Comparison of ENCODE assay signal across 7 mouse cellular contexts in genomic region chrX:133657308-133658302, GRCm38 (mm10). TPM values are rescaled to one million over a fixed set of nuclear protein-coding genes. Genes with fewer than 3 reads are reported as not detected.
DNase-seq lines count a peak whose midpoint lies in the region; ATAC-seq and TF ChIP-seq lines count a peak whose summit lies in the region.

No protein-coding gene starts in this region.

- no peaks in the 10 kb centered on the region for H3K36me3 ChIP-seq in kidney, postnatal 0 days (ENCODE audit: insufficient read depth, low read length)
- no peaks in the 10 kb centered on the region for H3K36me3 ChIP-seq in embryonic facial prominence, embryonic 11.5 days (replicated peaks; ENCODE audit: control insufficient read depth, insufficient read depth, low read depth, low read length)
- no peaks in the 10 kb centered on the region for H3K36me3 ChIP-seq in midbrain, embryonic 15.5 days (replicated peaks)

- H3K4me3 ChIP-seq in kidney, postnatal 0 days (replicated peaks; ENCODE audit: low read depth, low read length): no peak overlapping the region
- no peak overlapping the region for H3K4me3 ChIP-seq in embryonic facial prominence, embryonic 11.5 days (ENCODE audit: low read depth, low read length)
- H3K4me3 ChIP-seq in midbrain, embryonic 15.5 days: 0 out of 2 replicates have a peak overlapping the region, but pooled peaks have one; percentile 9

- H3K27me3 ChIP-seq in kidney, postnatal 0 days (ENCODE audit: insufficient read depth, low read length): no peaks in the 10 kb centered on the region
- peaks cover 17% of the 10 kb centered on the region for H3K27me3 ChIP-seq in Patski
- no peaks in the 10 kb centered on the region for H3K27me3 ChIP-seq in embryonic facial prominence, embryonic 11.5 days (ENCODE audit: control insufficient read depth, insufficient read depth, low read length)
- no peaks in the 10 kb centered on the region for H3K27me3 ChIP-seq in midbrain, embryonic 15.5 days (replicated peaks)

- H3K9ac ChIP-seq in kidney, postnatal 0 days (ENCODE audit: low read depth, low read length): no peak overlapping the region
- H3K9ac ChIP-seq in embryonic facial prominence, embryonic 11.5 days (replicated peaks; ENCODE audit: low read length): no peak overlapping the region
- H3K9ac ChIP-seq in midbrain, embryonic 15.5 days: no peak overlapping the region

- H3K27ac ChIP-seq in kidney, postnatal 0 days: no peak overlapping the region
- H3K27ac ChIP-seq in embryonic facial prominence, embryonic 11.5 days (replicated peaks; ENCODE audit: low read depth, low read length): no peak overlapping the region
- H3K27ac ChIP-seq in midbrain, embryonic 15.5 days: no peak overlapping the region

- ATAC-seq in kidney, postnatal 0 days (replicated peaks; ENCODE audit: low FRiP score, low read depth): no peak
- ATAC-seq in Patski: no peak
- no peak for ATAC-seq in embryonic facial prominence, embryonic 11.5 days (replicated peaks; ENCODE audit: insufficient number of reproducible peaks, low FRiP score, low TSS enrichment, low read depth)
- ATAC-seq in midbrain, embryonic 15.5 days (replicated peaks): peak; percentile 70
- ATAC-seq in inflammation-experienced regulatory T-cells, adult 6 months: no peak

- no peaks in the 10 kb centered on the region for H3K9me3 ChIP-seq in kidney, postnatal 0 days (replicated peaks; ENCODE audit: low read length)
- no peaks in the 10 kb centered on the region for H3K9me3 ChIP-seq in embryonic facial prominence, embryonic 11.5 days (replicated peaks; ENCODE audit: control insufficient read depth, low read length)
- H3K9me3 ChIP-seq in midbrain, embryonic 15.5 days: no peaks in the 10 kb centered on the region

- no peaks in the 10 kb centered on the region; the same call in 1 of the 2 replicates for H3K4me1 ChIP-seq in kidney, postnatal 0 days (replicated peaks; ENCODE audit: insufficient read depth, low read length)
- H3K4me1 ChIP-seq in embryonic facial prominence, embryonic 11.5 days (ENCODE audit: control insufficient read depth, insufficient read depth, low read length): no peaks in the 10 kb centered on the region
- H3K4me1 ChIP-seq in midbrain, embryonic 15.5 days: peaks cover 7% of the 10 kb centered on the region; the same call in 1 of the 2 replicates

- in situ Hi-C loops in Patski (cut with MboI; ENCODE audit: low pct_unique_long_range_greater_than_20kb): no loop called here

- peak; percentile 55 for DNase-seq in kidney, postnatal 0 days (ENCODE audit: low spot score)
- no peak for DNase-seq in kidney, adult 8-10 months
- DNase-seq in Patski (ENCODE audit: low read depth, low spot score): no peak
- DNase-seq in embryonic facial prominence, embryonic 11.5 days (ENCODE audit: low spot score): peak; percentile 49
- DNase-seq in thymus, postnatal 25 days: no peak

- CTCF ChIA-PET in Patski (lab: Charles Lee): interaction anchor here (0.9 kb wide), 1 partner anchor 35 kb away, joined by 3 read pairs; no protein-coding TSS in a partner anchor

- POLR2A ChIA-PET in Patski (lab: Charles Lee): no interaction called here

- H3K4me2 ChIP-seq in kidney, postnatal 0 days (ENCODE audit: low read length): peak overlapping the region; percentile 19; the same call in 1 of the 2 replicates
- H3K4me2 ChIP-seq in embryonic facial prominence, embryonic 11.5 days (ENCODE audit: low read depth, low read length): 0 out of 2 replicates have a peak overlapping the region, but pooled peaks have one; percentile 7
- peak overlapping the region; percentile 34 for H3K4me2 ChIP-seq in midbrain, embryonic 15.5 days

- peak; percentile 73 for TF ChIP-seq CTCF in kidney, postnatal 0 days (IDR thresholded peaks at IDR 0.05; ENCODE audit: low read depth)
- peak; percentile 71 for TF ChIP-seq CTCF in Patski (IDR thresholded peaks at IDR 0.05)

- WGBS in kidney, postnatal 0 days: 28% methylated on average over 9 of the region's 9 CpGs
- WGBS in embryonic facial prominence, embryonic 11.5 days: 16% methylated on average over 8 of the region's 9 CpGs
- 29% methylated on average over 9 of the region's 9 CpGs for WGBS in midbrain, embryonic 15.5 days

RNA-seq across cellular contexts. Expression of gene Pcdh19, which starts 31.2 kb away (rescaled TPM):
- polyA plus RNA-seq in kidney, postnatal 0 days (2015; fragmentation: Nextera tagmentation; extraction: Ambion mirVana): 2.0 and 2.4 TPM in 2 replicates
- 2.9 TPM for polyA plus RNA-seq in Patski (2021)
- 4.7 and 5.2 TPM in 2 replicates for polyA plus RNA-seq in embryonic facial prominence, embryonic 11.5 days (2014; fragmentation: Nextera tagmentation; extraction: Ambion mirVana)
- 22.9 and 25.1 TPM in 2 replicates for polyA plus RNA-seq in midbrain, embryonic 15.5 days (2015; fragmentation: Nextera tagmentation; extraction: Ambion mirVana)
- polyA plus RNA-seq in inflammation-experienced regulatory T-cells, adult 6 months (2017; shearing (Covaris generic)): not detected

Comparison
In these comparisons a context has a peak if more than half of its experiments do, and no peak if none do; other contexts are left out.
1. DNase-seq: peak in kidney, postnatal 0 days (single experiment) and embryonic facial prominence, embryonic 11.5 days (single experiment); none in kidney, adult 8-10 months (0 of 2), Patski (single experiment) and thymus, postnatal 25 days (single experiment).
2. Peak in every context shown above with its lines, with median percentiles within 50 percentile points of each other: H3K4me2 ChIP-seq.